Mouse (Mus musculus) heart, adult 9 months (tissue): Measurements from ENCODE around the gene Sfxn1.
A peak's percentile ranks its signal among the peaks of the same experiment; 100 is the strongest.

Source experiments
- DNase-seq, 2 experiments: peaks; one replicate each; pipeline ENCODE4 v3.0.0; 2022; ENCODE audit warnings: low spot score in 2 of 2

Sfxn1 gene

GRCm38 (mm10) chr13:54076762-54077460 lies 5.2 kb downstream of the Sfxn1 start:
- no peak for DNase-seq

- no peak for DNase-seq
Observed at GRCm38 (mm10) chr13:54077470-54078174, 6.0 kb downstream of the Sfxn1 start.

- peak in 1 of 2 experiments; percentile 24 for DNase-seq
Observed at GRCm38 (mm10) chr13:54079782-54080759, 8.4 kb downstream of the Sfxn1 start.

- DNase-seq, result no peak
Observed at GRCm38 (mm10) chr13:54080785-54081184, 9.1 kb downstream of the Sfxn1 start.

GRCm38 (mm10) chr13:54082946-54083345 lies 11.3 kb downstream of the Sfxn1 start:
- no peak for DNase-seq

- DNase-seq, result no peak
Observed at GRCm38 (mm10) chr13:54084178-54084577, 12.5 kb downstream of the Sfxn1 start.

- no peak for DNase-seq
Observed at GRCm38 (mm10) chr13:54084826-54085225, 13.2 kb downstream of the Sfxn1 start.

GRCm38 (mm10) chr13:54085266-54085665 lies 13.6 kb downstream of the Sfxn1 start:
- no peak for DNase-seq

- DNase-seq, result no peak
Observed at GRCm38 (mm10) chr13:54091719-54092118, 20.1 kb downstream of the Sfxn1 start.

- DNase-seq, result no peak
Observed at GRCm38 (mm10) chr13:54094349-54094748, 22.7 kb downstream of the Sfxn1 start.

- DNase-seq, result no peak
Observed at GRCm38 (mm10) chr13:54094963-54095362, 23.3 kb downstream of the Sfxn1 start.

- no peak for DNase-seq
Observed at GRCm38 (mm10) chr13:54095721-54096120, 24.1 kb downstream of the Sfxn1 start.

- DNase-seq, result no peak
Observed at GRCm38 (mm10) chr13:54097227-54097626, 25.6 kb downstream of the Sfxn1 start.

GRCm38 (mm10) chr13:54097797-54098196 lies 26.1 kb downstream of the Sfxn1 start:
- no peak for DNase-seq

- DNase-seq, result peak; percentile 76 to 77
Observed at GRCm38 (mm10) chr13:54101031-54101820, 29.6 kb downstream of the Sfxn1 start.

GRCm38 (mm10) chr13:54102061-54102460 lies 30.4 kb downstream of the Sfxn1 start:
- no peak for DNase-seq

- DNase-seq, result no peak
Observed at GRCm38 (mm10) chr13:54103271-54103670, 31.6 kb downstream of the Sfxn1 start.

- DNase-seq, result no peak
Observed at GRCm38 (mm10) chr13:54103866-54104265, 32.2 kb downstream of the Sfxn1 start.

- DNase-seq, result peak; percentile 49 to 71
Observed at GRCm38 (mm10) chr13:54113819-54114550, 42.3 kb downstream of the Sfxn1 start.

- peak in 1 of 2 experiments; percentile 24 for DNase-seq
Observed at GRCm38 (mm10) chr13:54114931-54115330, 43.3 kb downstream of the Sfxn1 start.
